Mouse (Mus musculus) adipocyte (in vitro differentiated cells): ENCODE measurements at regions not wholly inside any gene's neighbourhood (a gene's known extent, or its start where the extent isn't known, plus 50 kb on each side); places are given as distances from the start of the nearest gene placed in this dataset.
"Not testable (repeated sequence)": the region's sequence is repeated elsewhere in the genome, so short reads cannot be mapped to it uniquely, and the experiment has no call there.

Experiments
- DNase-seq: peaks from one replicate; pipeline ENCODE4 v3.0.0-alpha.2; 2016; ENCODE audit warnings: low spot score

GRCm38 (mm10) chr10:72298824-72299551 is 355.7 kb upstream of the Zwint start:
- no peak for DNase-seq

GRCm38 (mm10) chr10:72309045-72309444 is 345.6 kb upstream of the Zwint start:
- not testable (repeated sequence) for DNase-seq

- no peak for DNase-seq
These were observed 336.3 kb upstream of the Zwint start for GRCm38 (mm10) chr10:72318308-72318707.

GRCm38 (mm10) chr10:72320307-72320706 is 334.3 kb upstream of the Zwint start:
- DNase-seq: no peak

GRCm38 (mm10) chr10:72326624-72327023 is 328.0 kb upstream of the Zwint start:
- DNase-seq: no peak

- DNase-seq: no peak
These were observed 307.4 kb upstream of the Zwint start for GRCm38 (mm10) chr10:72347253-72347652.

- no peak for DNase-seq
These were observed 306.5 kb upstream of the Zwint start for GRCm38 (mm10) chr10:72347949-72348663.

- DNase-seq: no peak
These were observed 301.8 kb upstream of the Zwint start for GRCm38 (mm10) chr10:72352810-72353209.

GRCm38 (mm10) chr10:72353515-72353914 is 301.1 kb upstream of the Zwint start:
- no peak for DNase-seq

GRCm38 (mm10) chr10:72383351-72383750 is 271.3 kb upstream of the Zwint start:
- DNase-seq: no peak

- no peak for DNase-seq
These were observed 269.8 kb upstream of the Zwint start for GRCm38 (mm10) chr10:72384826-72385225.

- DNase-seq: peak; percentile 7
These were observed 263.2 kb upstream of the Zwint start for GRCm38 (mm10) chr10:72391397-72391796.

GRCm38 (mm10) chr10:72393279-72394041 is 261.2 kb upstream of the Zwint start:
- no peak for DNase-seq

GRCm38 (mm10) chr10:72394367-72394766 is 260.3 kb upstream of the Zwint start:
- no peak for DNase-seq

- no peak for DNase-seq
These were observed 251.4 kb upstream of the Zwint start for GRCm38 (mm10) chr10:72403290-72403689.

- DNase-seq: no peak
These were observed 244.3 kb upstream of the Zwint start for GRCm38 (mm10) chr10:72410305-72410704.

- no peak for DNase-seq
These were observed 243.0 kb upstream of the Zwint start for GRCm38 (mm10) chr10:72411670-72412069.

- no peak for DNase-seq
These were observed 200.0 kb upstream of the Zwint start for GRCm38 (mm10) chr10:72454629-72455028.

- peak; percentile 56 for DNase-seq
These were observed 170.3 kb upstream of the Zwint start for GRCm38 (mm10) chr10:72484315-72484714.

GRCm38 (mm10) chr10:72532431-72532830 is 122.2 kb upstream of the Zwint start:
- DNase-seq: no peak

- DNase-seq: no peak
These were observed 121.2 kb upstream of the Zwint start for GRCm38 (mm10) chr10:72533427-72533826.

GRCm38 (mm10) chr10:72533859-72534258 is 120.8 kb upstream of the Zwint start:
- DNase-seq: no peak

- DNase-seq: no peak
These were observed 105.1 kb upstream of the Zwint start for GRCm38 (mm10) chr10:72549564-72549963.
